Mouse (Mus musculus): ENCODE measurements around the gene Dnah14.

DNA sequence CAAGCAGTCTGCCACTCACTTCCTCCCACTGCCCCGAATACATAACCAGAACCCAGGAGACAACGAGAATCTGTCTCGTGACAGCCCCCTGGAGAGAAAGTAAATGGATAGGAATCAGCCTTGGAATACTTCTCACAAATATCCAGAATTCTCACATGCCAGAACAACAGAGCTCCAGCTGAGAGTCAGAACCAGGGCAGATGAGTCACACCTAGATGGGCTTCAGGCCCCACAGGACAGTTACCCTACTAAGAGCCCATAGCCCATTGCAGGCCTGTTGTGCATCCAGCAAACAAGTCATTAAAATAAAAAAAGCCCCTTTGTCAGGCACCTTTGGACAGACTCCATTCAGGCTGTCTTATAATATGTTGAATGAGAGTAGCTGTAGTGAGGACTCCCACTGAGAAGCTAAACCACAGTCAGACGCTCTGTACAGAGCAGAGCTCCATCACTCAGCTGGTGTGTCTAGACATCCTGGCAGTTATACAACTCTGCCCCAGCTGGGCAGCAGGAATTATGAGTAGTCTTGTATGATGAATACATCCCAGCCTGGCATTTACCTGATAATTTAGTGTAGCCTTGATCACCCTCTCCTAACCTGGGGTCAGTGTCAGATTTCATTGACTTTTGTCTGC, 166.0 kb downstream of the Dnah14 start:
- TF ChIP-seq KAT2A (IDR thresholded peaks at IDR 0.05; ENCODE audit: insufficient replicate concordance, low read length) (no peak), POLR2AphosphoS2 (IDR thresholded peaks at IDR 0.05; ENCODE audit: low read depth, low read length) (no peak), RCOR1 (conservative IDR thresholded peaks at IDR 0.05; ENCODE audit: low read depth, low read length) (no peak), CHD1 (IDR thresholded peaks at IDR 0.05; ENCODE audit: low read depth, low read length) (no peak), POLR2A (IDR thresholded peaks at IDR 0.05; ENCODE audit: low read depth, low read length) (no peak), CTCF (conservative IDR thresholded peaks at IDR 0.05 in 1 of 2, IDR thresholded peaks at IDR 0.05 in 1 of 2; ENCODE audit: low read depth in 2 of 2, low read length in 2 of 2) (no peak), MEF2A (IDR thresholded peaks at IDR 0.05; ENCODE audit: borderline replicate concordance, low read depth, low read length) (no peak), EP300 (IDR thresholded peaks at IDR 0.05; ENCODE audit: low read length) (no peak)

All from CH12.LX (cell line).